Mouse (Mus musculus) lung, postnatal 4 days (tissue): Measurements from ENCODE around the gene Tex44.

Experiments used
- DNase-seq, 2 experiments: peaks; one replicate each; pipeline ENCODE4 v3.0.0; 2021

Gene Tex44

GRCm38 (mm10) chr1:86449966-86450365 is 23.8 kb downstream of the Tex44 start:
- DNase-seq, result peak in 1 of 2 experiments; percentile 48

- no peak for DNase-seq
Measured at GRCm38 (mm10) chr1:86452713-86453112, 26.6 kb downstream of the Tex44 start.

DNA sequence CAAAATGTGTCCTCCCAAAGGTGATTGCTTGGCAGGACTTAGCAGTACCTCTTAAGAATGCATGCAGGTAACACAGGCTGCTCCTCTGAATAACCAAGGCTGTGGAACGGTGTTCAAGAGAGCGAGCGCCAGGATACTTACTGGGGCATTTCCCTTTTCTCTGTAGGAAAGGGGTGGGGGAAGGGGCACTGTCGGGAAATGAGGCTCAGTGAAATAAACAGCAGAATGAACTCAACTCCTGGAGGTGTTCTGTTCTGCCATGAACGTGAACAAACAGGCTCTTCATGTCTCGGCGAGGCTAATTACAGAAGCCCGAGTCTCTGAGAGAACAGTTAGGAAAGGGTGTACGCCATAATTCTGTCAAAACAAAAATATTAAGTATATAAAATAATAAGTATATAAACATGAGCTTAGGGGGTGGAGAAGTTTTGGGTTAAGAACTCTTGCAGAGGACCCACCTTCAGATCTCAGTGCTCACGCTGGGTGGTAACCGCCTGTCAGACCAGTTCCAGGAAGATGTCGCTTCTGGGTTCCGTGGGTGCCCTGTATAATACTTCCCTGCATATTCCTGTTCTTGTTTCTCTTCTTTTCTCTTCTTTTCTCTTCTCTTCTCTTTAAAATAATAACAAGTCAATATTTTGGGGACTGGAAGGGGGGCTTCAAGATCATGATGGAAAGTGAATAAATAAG is 30.9 kb downstream of the Tex44 start:
- DNase-seq, result no peak

DNA sequence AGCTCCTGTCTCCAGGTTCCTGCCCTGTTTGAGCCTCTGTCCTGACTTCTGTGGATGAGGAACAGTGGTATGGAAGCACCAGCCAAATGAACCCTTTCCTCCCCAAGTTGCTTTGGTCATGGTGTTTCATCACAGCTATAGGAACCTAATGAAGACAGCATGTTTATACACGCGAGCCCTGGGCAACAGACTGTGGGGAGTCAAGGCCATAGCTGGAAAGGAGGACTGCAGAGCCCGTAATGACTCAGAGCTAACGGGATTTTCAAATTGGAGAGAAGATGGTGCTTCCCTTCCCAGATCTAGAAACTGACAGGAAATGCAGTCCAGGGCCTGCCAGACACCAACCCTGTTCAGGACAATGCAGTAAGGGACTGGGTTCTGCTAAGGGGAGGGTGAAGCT is 33.2 kb downstream of the Tex44 start:
- DNase-seq, result no peak

- no peak for DNase-seq
Measured at GRCm38 (mm10) chr1:86464223-86464874, 38.2 kb downstream of the Tex44 start.

DNA sequence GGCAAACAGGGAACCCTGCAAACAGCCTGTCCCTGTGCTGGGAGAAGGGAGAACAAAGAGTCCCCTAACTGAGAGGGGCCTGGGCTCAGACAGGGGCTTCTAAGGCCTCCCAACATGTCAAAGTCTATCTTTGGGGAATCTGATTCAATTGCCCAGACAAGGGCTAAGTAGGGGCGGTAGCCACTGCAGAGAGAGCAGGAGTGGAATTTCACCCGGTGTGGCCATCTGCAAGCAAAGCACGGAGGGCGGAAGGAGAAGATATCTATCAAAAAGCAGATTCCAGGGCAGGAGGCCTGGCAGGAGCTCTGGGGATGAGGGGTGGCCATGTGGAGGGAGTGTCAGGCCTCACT is 38.7 kb downstream of the Tex44 start:
- peak; percentile 32 to 43 for DNase-seq

GRCm38 (mm10) chr1:86467416-86467815 is 41.3 kb downstream of the Tex44 start:
- DNase-seq, result no peak

GRCm38 (mm10) chr1:86469876-86470275 is 43.7 kb downstream of the Tex44 start:
- no peak for DNase-seq

DNA sequence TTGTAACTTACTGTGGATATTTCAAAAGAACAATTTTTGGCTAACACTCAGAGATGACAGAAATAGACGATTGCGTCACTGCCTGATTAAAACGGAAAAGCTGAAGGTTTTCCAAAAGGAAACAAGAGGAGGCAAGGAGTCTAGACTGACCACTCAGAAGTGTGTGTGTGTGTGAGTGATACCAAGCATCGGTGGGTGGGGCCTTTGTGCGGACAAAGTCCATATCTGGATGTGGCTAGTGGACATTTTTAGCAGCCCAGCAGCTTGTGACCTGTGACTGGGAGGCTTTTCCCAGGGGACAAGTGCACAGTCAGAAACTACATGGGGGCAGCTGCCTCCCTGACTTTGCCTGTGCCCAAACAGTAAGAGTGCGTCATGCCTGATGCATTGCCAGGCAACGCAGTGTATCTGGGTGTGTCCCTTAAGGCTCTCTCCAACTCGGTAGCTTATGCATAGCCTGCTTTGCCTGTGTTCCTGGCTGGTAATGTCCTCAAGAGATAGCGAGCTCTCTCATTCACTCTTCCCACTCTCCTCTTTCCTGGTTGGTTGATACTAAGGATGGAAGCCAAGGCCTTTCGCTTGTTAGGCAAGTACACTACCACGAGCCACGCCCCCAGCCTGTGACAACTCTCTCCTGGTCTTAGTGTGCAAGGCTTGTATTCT is 44.5 kb downstream of the Tex44 start:
- peak; percentile 84 to 91 for DNase-seq

- DNase-seq, result peak in 1 of 2 experiments; percentile 74
Measured at GRCm38 (mm10) chr1:86471504-86471961, 45.4 kb downstream of the Tex44 start.

- DNase-seq, result peak; percentile 87 to 93
Measured at GRCm38 (mm10) chr1:86472197-86472952, 46.2 kb downstream of the Tex44 start.

DNA sequence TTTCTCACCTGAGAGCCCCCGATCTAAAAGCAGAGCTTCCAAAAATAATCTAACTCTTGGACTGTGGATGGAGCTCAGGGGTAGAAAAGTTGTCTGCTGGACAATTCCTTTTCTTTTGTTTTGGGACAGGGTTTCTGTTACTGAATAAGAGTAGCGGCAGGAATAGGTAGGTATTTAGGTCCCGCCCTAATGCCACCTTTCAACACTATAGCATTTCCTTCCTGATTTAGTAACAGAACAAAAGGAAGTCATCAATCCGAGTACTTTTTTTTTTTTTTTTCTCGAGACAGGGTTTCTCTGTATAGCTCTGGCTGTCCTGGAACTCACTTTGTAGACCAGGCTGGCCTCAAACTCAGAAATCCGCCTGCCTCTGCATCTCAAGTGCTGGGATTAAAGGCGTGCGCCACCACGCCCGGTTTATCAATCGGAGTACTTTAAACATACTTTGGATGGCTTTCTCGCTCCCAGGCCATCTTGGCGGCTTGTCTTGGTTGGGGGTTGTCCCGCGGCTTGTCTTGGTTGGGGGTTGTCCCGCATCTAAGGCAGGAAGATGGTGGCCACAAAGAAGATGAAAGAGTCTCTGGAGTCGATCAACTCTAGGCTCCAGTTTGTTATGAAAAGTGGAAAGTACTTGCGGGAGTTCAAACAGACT is 47.1 kb downstream of the Tex44 start:
- DNase-seq, result no peak
